Mouse (Mus musculus): Measurements from ENCODE around the gene Hspa2.

- no peak for TF ChIP-seq POLR2A (IDR thresholded peaks at IDR 0.05; ENCODE audit: low read depth, low read length)
- no peak for TF ChIP-seq CTCF (IDR thresholded peaks at IDR 0.05; ENCODE audit: extremely low read depth, insufficient read depth, insufficient read length, insufficient replicate concordance)
Observed at GRCm38 (mm10) chr12:76401674-76402073, 2.3 kb upstream of the Hspa2 start.

All from spleen, adult 2 months (tissue).